ENCODE assay signal across 14 mouse cellular contexts in genomic region chr6:83246750-83247149, GRCm38 (mm10). TPM values are rescaled to one million over a fixed set of nuclear protein-coding genes. Genes with fewer than 3 reads are reported as not detected.
"Had no signal": no experiment of that assay in that cellular context is flagged by ENCODE, and none has a peak within 500 bp of the region (broad histone marks: within the 10 kb centered on the region; RNA-seq: fewer than 3 reads in every experiment).

No protein-coding gene starts in this region.

- H3K4me2 ChIP-seq: limb, embryonic 12.5 days; lung, embryonic 15.5 days; midbrain, embryonic 13.5 days had no signal

- H3K27me3 ChIP-seq: lung, embryonic 15.5 days; midbrain, embryonic 13.5 days had no signal

- H3K4me3 ChIP-seq: layer of hippocampus, adult 2 months; limb, embryonic 12.5 days; lung, embryonic 15.5 days; midbrain, embryonic 13.5 days had no signal

- DNase-seq: kidney, adult 2 months; kidney, postnatal 4 days; lung, postnatal 14 days; right cerebral cortex, postnatal 14 days; thymus, adult 18-20 months; thymus, postnatal 14 days had no signal

- ATAC-seq: intestine, embryonic 16.5 days; midbrain, embryonic 13.5 days had no signal

- H3K9ac ChIP-seq: limb, embryonic 12.5 days; lung, embryonic 15.5 days; midbrain, embryonic 13.5 days had no signal

- H3K4me1 ChIP-seq: midbrain, embryonic 13.5 days had no signal

- H3K9me3 ChIP-seq: limb, embryonic 12.5 days; lung, embryonic 15.5 days; midbrain, embryonic 13.5 days had no signal

- H3K36me3 ChIP-seq: limb, embryonic 12.5 days; lung, embryonic 15.5 days; midbrain, embryonic 13.5 days had no signal

- H3K27ac ChIP-seq: kidney, postnatal 0 days; layer of hippocampus, adult 2 months; limb, embryonic 12.5 days; midbrain, embryonic 13.5 days had no signal

RNA-seq across cellular contexts. Expression of gene Slc4a5, which starts 27.1 kb away (rescaled TPM):
- polyA plus RNA-seq: neural tube, embryonic 14.5 days; urinary bladder, adult 2 months had no signal
